Mouse (Mus musculus) central nervous system, embryonic 18 days (tissue): Measurements from ENCODE around the gene H2al1a. TPM values are rescaled to one million over a fixed set of nuclear protein-coding genes. Genes with fewer than 3 reads are reported as not detected.

Experiments used
- polyA plus RNA-seq: library from polyadenylated mRNA; depleted of rRNA; stranded (reverse); fragments of >200 nt; gene quantifications from 2 replicates; pipeline ENCODE4 v1.2.3, GENCODE M21; 2012; rRNA removed

H2al1a gene
- not detected in 2 replicates for polyA plus RNA-seq

DNA sequence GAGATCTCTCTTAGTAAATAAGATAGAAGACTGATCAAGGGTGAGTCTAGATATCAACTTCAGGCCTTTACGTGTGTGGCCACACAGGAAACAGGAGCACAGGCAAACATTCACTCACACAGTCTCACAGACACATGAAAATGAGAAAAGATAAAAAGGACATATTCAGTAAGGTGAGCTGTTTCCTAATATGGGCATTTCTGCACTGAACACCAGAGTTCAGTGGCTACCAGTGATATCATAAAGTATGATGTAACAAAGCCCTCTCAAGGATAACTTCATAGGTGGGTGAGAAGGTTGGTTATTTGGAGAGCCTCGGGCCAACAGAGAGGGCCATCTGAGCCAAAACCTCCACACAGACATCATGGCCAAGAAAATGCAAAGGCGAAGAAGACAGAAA is at the start of gene H2al1a:
TSS of gene H2al1a (plus strand) at position 301 of the 400 bp plus-strand sequence.

DNA sequence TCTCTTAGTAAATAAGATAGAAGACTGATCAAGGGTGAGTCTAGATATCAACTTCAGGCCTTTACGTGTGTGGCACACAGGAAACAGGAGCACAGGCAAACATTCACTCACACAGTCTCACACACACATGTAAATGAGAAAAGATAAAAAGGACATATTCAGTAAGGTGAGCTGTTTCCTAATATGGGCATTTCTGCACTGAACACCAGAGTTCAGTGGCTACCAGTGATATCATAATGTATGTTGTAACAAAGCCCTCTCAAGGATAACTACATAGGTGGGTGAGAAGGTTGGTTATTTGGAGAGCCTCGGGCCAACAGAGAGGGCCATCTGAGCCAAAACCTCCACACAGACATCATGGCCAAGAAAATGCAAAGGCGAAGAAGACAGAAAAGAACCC is 3.1 kb downstream of the H2al1a start, which contains the start of gene H2al1b:
TSS of gene H2al1b (plus strand) at position 301 of the 400 bp plus-strand sequence.

GRCm38 (mm10) chrX:11305355-11305754 is 6.3 kb downstream of the H2al1a start, which contains the start of gene H2al1c:
Gene H2al1c (plus strand): TSS chrX:11305655.

DNA sequence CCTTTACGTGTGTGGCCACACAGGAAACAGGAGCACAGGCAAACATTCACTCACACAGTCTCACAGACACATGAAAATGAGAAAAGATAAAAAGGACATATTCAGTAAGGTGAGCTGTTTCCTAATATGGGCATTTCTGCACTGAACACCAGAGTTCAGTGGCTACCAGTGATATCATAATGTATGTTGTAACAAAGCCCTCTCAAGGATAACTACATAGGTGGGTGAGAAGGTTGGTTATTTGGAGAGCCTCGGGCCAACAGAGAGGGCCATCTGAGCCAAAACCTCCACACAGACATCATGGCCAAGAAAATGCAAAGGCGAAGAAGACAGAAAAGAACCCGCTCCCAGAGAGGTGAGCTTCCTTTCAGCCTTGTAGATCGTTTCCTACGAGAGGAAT is 9.5 kb downstream of the H2al1a start, which contains the start of gene H2al1d:
TSS of gene H2al1d (plus strand) at position 301 of the 400 bp plus-strand sequence.

DNA sequence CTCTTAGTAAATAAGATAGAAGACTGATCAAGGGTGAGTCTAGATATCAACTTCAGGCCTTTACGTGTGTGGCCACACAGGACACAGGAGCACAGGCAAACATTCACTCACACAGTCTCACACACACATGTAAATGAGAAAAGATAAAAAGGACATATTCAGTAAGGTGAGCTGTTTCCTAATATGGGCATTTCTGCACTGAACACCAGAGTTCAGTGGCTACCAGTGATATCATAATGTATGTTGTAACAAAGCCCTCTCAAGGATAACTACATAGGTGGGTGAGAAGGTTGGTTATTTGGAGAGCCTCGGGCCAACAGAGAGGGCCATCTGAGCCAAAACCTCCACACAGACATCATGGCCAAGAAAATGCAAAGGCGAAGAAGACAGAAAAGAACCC is 12.6 kb downstream of the H2al1a start, which contains the start of gene H2al1e:
TSS of gene H2al1e (plus strand) at position 301 of the 400 bp plus-strand sequence.

GRCm38 (mm10) chrX:11314858-11315257 is 15.8 kb downstream of the H2al1a start, which contains the start of gene H2al1f:
Gene H2al1f (plus strand): TSS chrX:11315158.

GRCm38 (mm10) chrX:11317956-11318355 is 18.9 kb downstream of the H2al1a start, which contains the start of gene H2al1g:
Gene H2al1g (plus strand): TSS chrX:11318256.

DNA sequence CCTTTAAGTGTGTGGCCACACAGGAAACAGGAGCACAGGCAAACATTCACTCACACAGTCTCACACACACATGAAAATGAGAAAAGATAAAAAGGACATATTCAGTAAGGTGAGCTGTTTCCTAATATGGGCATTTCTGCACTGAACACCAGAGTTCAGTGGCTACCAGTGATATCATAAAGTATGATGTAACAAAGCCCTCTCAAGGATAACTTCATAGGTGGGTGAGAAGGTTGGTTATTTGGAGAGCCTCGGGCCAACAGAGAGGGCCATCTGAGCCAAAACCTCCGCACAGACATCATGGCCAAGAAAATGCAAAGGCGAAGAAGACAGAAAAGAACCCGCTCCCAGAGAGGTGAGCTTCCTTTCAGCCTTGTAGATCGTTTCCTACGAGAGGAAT is 22.1 kb downstream of the H2al1a start, which contains the start of gene H2al1h:
TSS of gene H2al1h (plus strand) at position 301 of the 400 bp plus-strand sequence.

GRCm38 (mm10) chrX:11324359-11324758 is 25.3 kb downstream of the H2al1a start, which contains the start of gene H2al1i:
Gene H2al1i (plus strand): TSS chrX:11324659.

GRCm38 (mm10) chrX:11327522-11327921 is 28.5 kb downstream of the H2al1a start, which contains the start of gene H2al1j:
Gene H2al1j (plus strand): TSS chrX:11327822.

Other genes with a start within 250 kb of the H2al1a start
- not detected in 2 replicates for gene H2al1b, start 3.2 kb downstream of the H2al1a start, polyA plus RNA-seq
- not detected in 2 replicates for gene H2al1c, start 6.4 kb downstream of the H2al1a start, polyA plus RNA-seq
- not detected in 2 replicates for gene H2al1d, start 9.6 kb downstream of the H2al1a start, polyA plus RNA-seq
- gene H2al1e, start 12.7 kb downstream of the H2al1a start, polyA plus RNA-seq, result not detected in 2 replicates
- not detected in 2 replicates for gene H2al1f, start 15.9 kb downstream of the H2al1a start, polyA plus RNA-seq
- gene H2al1g, start 19.0 kb downstream of the H2al1a start, polyA plus RNA-seq, result not detected in 2 replicates
- gene H2al1h, start 22.2 kb downstream of the H2al1a start, polyA plus RNA-seq, result not detected in 2 replicates
- not detected in 2 replicates for gene H2al1i, start 25.4 kb downstream of the H2al1a start, polyA plus RNA-seq
- gene H2al1j, start 28.6 kb downstream of the H2al1a start, polyA plus RNA-seq, result not detected in 2 replicates